Mouse (Mus musculus) bone marrow macrophage, adult 2 months (primary cell): ENCODE results near the gene Dclk2. TPM values are rescaled to one million over a fixed set of nuclear protein-coding genes. Genes with fewer than 3 reads are reported as not detected.

Source experiments
- H3K27ac ChIP-seq: 2 replicates; pipeline ENCODE4 v1.5.1; 2012; ENCODE audit warnings: low read depth, low read length; ENCODE audit not compliant: insufficient read depth
- H3K4me1 ChIP-seq: 2 replicates; pipeline ENCODE4 v1.6.1; 2012; ENCODE audit warnings: low read length; ENCODE audit not compliant: control insufficient read depth, insufficient read depth
- H3K4me3 ChIP-seq: 2 replicates; pipeline ENCODE4 v1.5.1; 2012; ENCODE audit warnings: mild to moderate bottlenecking, low read length, moderate library complexity; ENCODE audit not compliant: insufficient read depth
- CTCF ChIP-seq: IDR thresholded peaks from 2 replicates; pipeline ENCODE4 v1.5.1; 2012; ENCODE audit warnings: low read depth, mild to moderate bottlenecking, low read length, moderate library complexity
- POLR2A ChIP-seq: IDR thresholded peaks from 2 replicates; pipeline ENCODE4 v1.6.1; 2012; ENCODE audit warnings: mild to moderate bottlenecking, low read depth, low read length, borderline replicate concordance
- polyA plus RNA-seq: library from polyadenylated mRNA; stranded (reverse); fragments of >200 nt; gene quantifications from 2 replicates; pipeline ENCODE4 v1.2.4, GENCODE M21; 2012; ENCODE audit not compliant: missing spikeins, insufficient read depth, insufficient read length

The Dclk2 gene
- polyA plus RNA-seq, 1 experiment: 0.11 TPM

- H3K4me1 ChIP-seq: peaks cover 3% of the 10 kb centered on the region; the same call in 1 of the 2 replicates
- H3K4me3 ChIP-seq: no peak overlapping the region
- TF ChIP-seq CTCF (no peak), POLR2A (no peak)
- H3K27ac ChIP-seq: no peak overlapping the region
These were observed 170.0 kb downstream of the Dclk2 start for GRCm38 (mm10) chr3:86750652-86751051.

GRCm38 (mm10) chr3:86745769-86746512, 174.7 kb downstream of the Dclk2 start:
- Histone ChIP-seq H3K4me1 (peaks cover 13% of the 10 kb centered on the region), H3K27ac (no peak overlapping the region), H3K4me3 (no peak overlapping the region)
- TF ChIP-seq POLR2A: no peak
- no peak for TF ChIP-seq CTCF

- TF ChIP-seq CTCF: no peak
- no peak for TF ChIP-seq POLR2A
- Histone ChIP-seq H3K27ac (no peak overlapping the region), H3K4me3 (no peak overlapping the region), H3K4me1 (peaks cover 15% of the 10 kb centered on the region)
These were observed 175.3 kb downstream of the Dclk2 start for GRCm38 (mm10) chr3:86745348-86745747.

- H3K4me1 ChIP-seq: peaks cover 19% of the 10 kb centered on the region
- H3K4me3 ChIP-seq: no peak overlapping the region
- H3K27ac ChIP-seq: no peak overlapping the region
- no peak for TF ChIP-seq POLR2A
- no peak for TF ChIP-seq CTCF
These were observed 180.9 kb downstream of the Dclk2 start for GRCm38 (mm10) chr3:86739745-86740144.

- no peak overlapping the region for H3K4me3 ChIP-seq
- H3K27ac ChIP-seq: no peak overlapping the region
- peaks cover 19% of the 10 kb centered on the region for H3K4me1 ChIP-seq
- TF ChIP-seq POLR2A (no peak), CTCF (no peak)
These were observed 181.8 kb downstream of the Dclk2 start for GRCm38 (mm10) chr3:86738831-86739230.

Other genes starting within 250 kb of the Dclk2 start
- 6.4 and 7.8 TPM in 2 replicates for gene Cd1d1, start 78.6 kb upstream of the Dclk2 start, polyA plus RNA-seq